Mouse (Mus musculus) urinary bladder, adult 18-20 months (tissue): ENCODE results near the gene Mia2.
"Not testable (repeated sequence)": the region's sequence is repeated elsewhere in the genome, so short reads cannot be mapped to it uniquely, and the experiment has no call there.

Source experiments
- DNase-seq, 2 experiments: peaks; one replicate each; pipeline ENCODE4 v3.0.0; 2022; ENCODE audit warnings: low spot score in 2 of 2, mixed read lengths in 2 of 2

The Mia2 gene

DNA sequence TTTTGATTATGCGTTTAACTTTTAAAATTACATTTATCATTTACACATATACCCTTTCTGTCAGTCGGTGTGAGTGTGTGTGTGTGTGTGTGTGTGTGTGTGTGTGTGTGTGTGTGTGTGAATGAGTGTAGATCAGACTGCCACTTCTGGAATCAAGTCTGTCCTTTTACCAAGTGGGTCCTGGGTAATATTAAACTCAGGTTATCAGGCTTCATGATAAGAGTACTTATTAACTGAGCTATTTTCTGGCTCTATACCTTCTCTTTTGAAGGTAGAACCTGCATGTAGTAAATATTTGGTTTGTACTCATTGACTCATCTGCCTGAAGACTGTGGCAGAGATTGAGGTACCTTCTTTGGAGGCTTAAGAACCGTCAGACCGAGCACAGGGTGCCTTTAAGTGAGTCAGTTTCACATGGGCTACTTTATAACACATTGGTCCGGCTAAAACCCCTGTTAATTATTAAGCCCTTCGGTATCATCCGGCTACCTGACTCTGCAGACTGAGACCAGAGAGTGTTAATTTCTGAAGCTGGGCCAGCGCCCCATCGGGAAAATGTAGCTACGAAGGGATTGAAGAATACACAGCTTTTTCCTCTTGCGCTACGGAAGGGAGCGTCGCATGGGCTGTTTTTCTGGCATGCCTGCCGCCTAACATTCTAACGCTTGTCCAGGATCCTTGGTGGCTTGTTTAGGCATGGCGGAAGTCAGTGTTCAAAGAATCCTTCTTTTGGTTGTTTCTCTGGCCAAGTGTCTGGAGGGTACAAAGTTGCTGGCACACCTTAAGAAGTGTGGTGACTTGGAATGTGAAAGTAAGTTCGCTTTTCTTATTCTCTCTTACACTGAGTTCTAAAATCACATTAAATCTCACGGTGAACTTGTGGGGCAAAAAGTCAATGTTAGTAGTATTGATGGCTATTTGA, at the start of gene Mia2:
Mia2 (plus strand) TSS at position 696 of the 922 bp plus-strand sequence.
- DNase-seq, result no peak

DNA sequence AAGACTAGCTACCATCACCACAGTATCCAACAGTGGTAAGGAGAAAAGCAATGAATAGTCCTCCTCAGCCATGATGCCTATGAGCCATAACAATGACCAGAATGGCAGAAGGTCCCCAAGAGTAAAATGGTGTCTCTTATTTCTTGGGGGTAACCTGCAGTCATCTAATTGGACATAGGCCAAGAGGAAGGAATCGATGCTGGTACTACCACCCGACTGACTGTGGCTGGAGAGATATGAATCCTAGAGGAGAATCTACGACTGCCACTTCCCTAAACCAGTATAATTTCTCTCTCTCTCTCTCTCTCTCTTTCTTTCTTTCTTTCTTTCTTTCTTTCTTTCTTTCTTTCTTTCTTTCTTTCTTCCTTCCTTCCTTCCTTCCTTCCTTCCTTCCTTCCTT, 43.1 kb upstream of the Mia2 start:
- DNase-seq, result no peak

DNA sequence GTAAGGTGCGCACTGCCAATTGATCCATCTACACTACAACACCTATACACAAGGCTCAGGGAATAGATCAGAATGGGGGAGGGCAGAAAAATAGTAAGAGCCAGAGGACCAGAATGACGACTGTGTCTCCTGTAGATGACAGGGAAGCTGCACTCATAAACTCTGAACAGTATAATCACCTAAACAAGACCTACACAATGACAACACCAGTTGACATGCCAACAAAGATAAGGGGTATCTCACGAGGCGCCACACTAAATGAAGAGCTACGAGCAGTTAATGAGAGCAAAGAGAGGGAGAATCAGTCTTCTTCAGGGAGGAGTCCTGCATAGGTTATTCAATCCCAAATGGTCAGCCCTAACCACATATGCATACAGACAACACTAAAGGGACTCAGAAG, 42.4 kb upstream of the Mia2 start:
- no peak for DNase-seq

DNA sequence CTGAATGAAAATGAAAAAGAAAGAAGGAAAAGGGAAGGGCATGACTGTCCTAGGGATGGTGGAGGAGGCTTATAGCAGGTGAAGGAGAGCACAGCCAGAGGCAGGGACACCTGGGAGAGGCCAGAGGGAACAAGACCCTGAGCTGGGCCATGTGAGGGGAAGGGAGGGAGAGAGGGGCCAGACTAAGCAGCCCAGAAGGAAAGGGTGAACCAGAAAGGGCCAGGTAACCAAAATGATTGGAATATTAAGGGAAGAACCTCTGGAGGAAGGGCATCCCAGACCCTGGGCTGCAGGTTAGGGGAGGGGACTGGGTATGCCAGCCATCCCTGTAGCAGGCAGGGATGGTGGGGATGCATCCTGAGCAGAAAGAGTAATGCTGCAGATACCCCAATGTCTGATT, 41.6 kb upstream of the Mia2 start:
- no peak for DNase-seq

DNA sequence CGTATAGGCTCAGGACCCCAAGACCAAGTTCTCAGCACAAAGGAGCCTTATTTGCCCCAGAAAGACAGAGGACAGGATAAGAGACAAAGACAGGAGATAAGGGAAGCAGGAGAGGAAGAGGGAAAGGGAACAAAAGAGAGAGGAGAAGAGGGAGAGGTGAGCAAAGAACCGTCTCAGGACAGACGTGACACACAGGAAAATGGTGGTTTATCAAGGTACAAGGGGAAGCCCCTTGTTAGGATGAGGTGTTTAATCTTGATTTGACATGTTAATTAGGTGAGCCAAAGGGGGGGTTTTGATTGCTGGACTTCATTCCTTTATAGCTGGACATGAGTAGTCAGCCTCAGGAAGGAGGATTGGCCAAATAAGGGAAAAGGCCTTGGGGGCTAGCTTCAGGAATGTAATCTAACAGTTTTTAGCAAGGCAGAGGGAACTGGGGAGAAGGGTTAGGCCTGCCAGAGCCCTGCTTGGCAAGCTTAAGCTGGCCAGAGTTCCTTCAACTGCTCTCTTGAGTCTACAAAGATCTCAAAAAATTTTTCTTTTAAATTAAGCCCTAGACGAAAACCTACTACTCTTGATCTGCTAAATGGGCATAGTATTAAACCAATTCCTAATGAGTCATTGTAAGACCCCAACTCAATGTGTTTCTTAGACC, 40.3 kb upstream of the Mia2 start:
- DNase-seq, result no peak

DNA sequence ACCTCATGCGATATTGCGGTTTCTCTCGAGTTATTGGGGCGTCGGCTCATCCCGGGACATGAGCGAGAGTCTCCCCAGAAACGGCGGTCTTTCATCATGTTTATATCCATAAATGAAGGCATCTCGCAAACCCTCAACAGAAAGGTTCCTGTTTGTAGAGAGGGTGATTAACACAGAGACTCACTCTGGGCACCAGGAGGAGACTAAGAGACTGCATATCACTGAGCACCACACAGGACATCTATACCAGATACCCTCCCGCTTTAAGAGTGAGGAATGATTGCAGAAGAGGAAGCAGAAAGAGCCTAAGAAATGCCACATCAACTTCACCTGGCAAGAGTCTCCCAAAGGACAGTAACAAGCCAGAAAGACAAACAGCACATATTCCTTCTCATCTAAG, 39.4 kb upstream of the Mia2 start:
- no peak for DNase-seq

DNA sequence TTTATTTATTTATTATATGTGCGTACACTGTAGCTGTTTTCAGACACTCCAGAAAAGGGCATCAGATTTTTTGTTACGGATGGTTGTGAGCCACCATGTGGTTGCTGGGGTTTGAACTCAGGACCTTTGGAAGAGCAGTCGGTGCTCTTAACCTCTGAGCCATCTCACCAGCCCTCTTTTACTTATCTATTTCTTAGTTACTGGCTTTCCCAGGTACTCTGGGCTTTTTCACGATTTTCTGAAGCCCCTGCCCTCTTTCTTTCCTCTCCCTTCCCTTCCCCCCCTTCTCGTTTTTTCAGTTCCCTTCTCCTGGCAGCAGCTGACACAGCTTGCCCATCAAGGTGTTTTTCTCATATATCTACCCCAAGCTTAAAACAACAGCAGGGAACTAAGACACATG, 37.4 kb upstream of the Mia2 start:
- not testable (repeated sequence) for DNase-seq

DNA sequence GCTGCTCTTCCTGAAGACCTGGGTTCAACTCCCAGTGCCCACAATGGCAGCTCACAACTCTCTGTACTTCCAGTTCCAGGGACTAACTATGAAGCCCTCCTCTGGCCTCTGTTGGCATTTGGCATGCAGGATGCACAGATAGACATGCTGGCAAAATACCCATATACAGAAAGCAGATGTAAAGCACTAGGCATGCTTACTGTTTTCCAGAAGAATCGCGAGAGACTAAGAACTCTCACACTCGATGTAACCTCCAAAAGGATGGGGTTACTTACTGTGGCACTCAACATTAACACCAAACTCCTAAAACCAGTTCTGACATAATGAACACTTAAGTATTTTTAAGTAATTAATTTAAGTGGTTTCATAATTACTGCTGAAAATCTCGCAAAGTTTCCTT, 35.3 kb upstream of the Mia2 start:
- DNase-seq, result no peak

DNA sequence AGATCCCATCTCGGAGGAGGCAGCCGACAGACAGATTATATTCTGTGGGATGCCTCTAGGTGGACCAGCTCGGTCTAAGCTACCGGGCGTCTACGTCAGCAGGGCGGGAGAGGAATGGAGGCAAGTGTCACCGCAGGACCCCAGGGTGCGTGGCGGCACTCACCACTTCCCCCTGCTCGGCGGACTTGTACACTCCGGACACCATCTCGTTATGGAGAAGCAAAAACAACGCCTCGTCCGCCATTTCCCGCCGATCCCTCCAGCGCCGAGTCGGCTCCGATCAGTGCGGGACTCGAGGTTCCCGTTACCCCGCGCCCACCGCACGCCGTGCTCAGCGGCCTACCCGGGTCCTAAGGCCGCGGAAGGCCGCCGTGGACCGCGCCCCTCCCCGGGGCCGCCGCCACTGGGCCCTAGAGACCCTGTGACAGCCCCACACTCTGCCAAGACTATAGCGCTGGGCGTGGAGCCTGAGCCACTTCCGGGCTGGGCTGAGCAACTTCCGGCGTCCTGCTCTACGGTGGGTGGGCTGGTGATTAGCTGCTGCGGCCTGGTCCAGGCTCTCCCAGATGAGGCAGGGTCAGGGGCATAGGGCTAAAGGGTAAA, 34.5 kb upstream of the Mia2 start, which contains the start of gene Trappc6b:
Trappc6b (minus strand) TSS at position 480 of the 603 bp plus-strand sequence.
- peak; percentile 57 to 60 for DNase-seq

DNA sequence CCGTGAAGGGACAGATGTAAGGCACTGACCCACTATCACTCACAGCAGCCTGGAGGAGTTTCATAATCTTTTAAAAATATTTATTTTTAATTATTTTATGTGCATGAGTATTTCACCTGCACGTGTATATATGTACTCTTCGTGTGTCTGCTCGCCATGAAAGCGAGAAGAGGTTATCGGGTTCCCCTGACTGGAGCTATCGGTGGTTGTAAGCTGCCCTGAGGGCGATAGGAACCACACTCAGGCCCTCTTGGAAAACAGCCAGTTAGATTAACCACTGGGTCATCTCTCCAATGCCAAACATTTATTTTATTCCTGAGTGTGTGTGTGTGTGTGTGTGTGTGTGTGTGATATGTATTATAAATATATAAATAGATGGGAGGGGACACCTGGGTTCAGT, 30.8 kb upstream of the Mia2 start:
- no peak for DNase-seq

DNA sequence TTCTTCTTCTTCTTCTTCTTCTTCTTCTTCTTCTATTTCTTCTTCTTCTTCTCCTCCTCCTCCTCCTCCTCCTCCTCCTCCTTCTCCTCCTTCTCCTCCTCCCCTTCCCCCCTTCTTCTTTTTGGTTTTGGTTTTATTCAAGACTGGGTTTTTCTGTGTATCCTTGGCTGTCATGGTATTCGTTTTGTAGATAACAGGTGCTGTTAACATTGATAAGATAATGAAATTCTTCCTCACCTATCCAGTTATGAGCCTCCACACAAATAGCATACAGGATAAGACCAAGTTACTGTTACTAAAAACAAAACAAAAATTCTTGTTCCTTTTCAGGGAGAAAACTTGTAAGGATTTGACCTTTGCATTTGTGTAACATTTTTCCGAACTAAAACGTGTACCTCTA, 29.8 kb upstream of the Mia2 start:
- DNase-seq, result no peak

DNA sequence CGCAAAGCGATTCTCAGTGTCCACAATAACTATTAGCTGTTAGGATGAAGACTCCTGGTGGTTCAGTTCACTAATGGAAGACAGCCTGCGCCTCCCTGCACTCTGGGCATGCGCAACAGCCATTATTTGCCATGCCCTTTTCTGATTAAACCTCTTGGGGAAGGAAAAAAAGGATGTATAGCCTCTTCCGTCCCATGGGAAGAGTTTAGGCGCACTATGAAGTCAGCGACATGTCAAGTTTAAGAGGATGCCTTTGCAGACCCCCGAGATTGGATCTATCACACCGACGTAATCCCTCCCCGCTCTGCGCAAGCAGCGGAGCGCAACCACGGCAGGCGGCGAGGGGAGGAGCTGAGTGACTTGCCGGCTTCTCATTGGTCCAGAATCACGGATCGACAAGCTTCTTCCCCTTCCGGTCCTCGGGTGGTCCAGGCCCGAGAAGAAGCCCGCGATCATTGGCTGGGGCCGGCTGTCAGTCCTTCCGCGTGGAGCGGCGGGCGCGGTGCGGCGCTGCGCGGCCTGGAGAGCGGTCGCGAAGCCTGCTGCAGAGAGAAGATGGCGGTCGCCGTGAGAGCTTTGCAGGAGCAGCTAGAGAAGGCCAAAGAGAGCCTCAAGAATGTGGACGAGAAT, 29.0 kb upstream of the Mia2 start, which contains the start of gene Pnn:
Pnn (plus strand) TSS at position 437 of the 630 bp plus-strand sequence.
- DNase-seq, result peak; percentile 91 to 97

DNA sequence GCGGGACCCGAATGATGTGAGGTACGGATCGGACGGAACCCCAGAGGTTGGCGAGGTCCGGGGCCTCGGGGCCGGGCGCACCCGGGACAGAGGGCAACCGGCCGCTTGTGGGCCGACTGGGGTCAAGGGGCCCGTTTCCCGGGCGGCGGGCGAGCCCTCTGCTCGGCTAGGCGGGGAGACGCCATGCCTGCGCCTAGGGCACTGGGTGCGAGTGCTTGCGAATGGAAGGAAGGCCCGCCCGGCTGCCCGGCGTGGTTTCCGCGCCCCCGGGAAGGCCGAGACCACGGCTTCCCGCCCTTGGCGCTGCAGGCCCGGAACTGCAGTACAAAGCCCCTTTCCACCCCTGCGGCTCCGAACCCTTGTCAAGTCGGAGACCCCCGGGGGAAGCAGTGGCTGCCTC, 28.5 kb upstream of the Mia2 start:
- DNase-seq, result no peak

DNA sequence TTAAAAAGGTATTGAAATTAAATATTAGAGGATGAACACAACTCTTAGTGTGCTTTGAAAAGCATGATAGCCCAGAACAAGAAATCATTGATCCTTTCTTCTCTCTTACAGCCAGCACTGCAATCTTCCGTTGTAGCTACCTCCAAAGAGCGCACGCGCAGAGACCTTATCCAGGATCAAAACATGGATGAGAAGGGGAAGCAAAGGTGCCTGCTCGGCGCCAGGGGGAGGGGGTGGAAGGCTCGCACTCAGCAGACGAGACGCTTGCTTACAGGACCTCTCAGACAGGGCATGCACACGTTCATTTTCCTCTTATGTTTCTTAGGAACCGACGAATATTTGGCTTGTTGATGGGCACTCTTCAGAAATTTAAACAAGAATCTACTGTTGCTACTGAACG, 26.8 kb upstream of the Mia2 start:
- no peak for DNase-seq

DNA sequence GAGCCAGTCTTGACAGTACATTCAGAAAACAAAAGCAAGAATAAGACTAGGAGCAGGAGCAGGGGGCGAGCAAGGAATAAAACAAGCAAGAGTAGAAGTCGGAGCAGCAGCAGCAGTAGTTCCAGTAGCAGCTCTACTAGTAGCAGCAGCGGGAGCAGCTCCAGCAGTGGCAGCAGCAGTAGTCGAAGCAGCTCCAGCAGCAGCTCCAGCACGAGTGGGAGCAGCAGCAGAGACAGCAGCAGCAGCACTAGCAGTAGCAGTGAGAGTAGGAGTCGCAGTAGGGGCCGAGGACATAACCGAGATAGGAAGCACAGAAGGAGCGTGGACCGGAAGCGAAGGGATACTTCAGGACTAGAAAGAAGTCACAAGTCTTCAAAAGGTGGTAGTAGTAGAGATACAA, 23.3 kb upstream of the Mia2 start:
- no peak for DNase-seq

DNA sequence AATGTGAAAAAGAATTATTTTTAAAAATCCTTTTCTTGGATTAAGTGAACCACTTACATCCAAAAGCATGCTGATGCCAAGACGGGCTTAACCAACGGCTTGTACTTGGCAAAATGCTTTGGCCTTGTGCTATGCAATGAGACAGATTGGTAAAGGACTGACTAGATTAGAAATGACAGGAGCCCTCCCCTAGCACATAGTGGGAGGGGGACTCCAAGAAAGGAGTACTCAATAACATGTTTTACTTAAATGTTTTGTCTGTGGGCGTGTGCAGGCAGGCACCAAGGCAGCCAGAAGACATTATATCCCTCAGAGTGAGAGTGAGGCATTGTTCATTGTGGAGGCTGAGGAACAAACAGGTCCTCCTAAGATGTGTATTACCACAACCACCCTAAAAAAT, 21.5 kb upstream of the Mia2 start:
- no peak for DNase-seq

DNA sequence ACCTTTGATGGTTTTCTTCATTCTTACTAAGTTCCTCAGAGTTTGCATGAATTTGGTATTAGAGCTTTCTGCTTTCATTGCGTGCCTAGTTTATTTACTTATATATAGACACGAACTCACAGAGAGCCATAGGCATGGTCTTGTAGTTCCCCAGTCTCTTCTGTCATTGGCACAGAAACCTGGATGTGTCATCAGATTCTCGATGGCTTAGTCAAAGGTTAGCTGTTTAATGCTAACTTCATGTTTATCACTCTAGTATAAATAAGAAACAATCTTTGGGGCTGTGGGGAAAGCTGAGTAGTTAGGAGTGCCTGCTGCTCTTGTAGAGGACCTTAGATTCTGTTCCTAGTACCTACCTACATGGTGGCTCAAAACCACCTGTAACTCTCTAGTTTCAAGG, 18.6 kb upstream of the Mia2 start:
- DNase-seq, result no peak

DNA sequence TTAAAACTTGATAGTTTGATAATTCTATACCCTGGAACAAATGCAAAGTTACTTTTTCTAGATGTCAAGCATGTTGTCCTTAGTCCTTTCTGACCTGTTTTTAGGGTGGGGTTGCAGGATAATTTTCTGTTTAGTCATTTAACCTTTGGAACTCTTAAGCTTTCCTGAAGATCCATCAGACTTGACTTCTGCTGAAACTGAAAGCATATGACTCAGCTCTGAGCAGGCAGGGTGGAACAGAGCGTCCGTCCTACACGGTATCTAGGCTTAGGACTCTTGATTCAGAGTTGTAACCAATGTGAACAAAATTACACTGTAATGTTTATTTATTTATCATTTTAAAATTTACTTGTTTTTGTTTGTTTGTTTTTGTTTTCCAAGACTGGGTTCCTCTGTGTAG, 17.7 kb upstream of the Mia2 start:
- DNase-seq, result no peak

DNA sequence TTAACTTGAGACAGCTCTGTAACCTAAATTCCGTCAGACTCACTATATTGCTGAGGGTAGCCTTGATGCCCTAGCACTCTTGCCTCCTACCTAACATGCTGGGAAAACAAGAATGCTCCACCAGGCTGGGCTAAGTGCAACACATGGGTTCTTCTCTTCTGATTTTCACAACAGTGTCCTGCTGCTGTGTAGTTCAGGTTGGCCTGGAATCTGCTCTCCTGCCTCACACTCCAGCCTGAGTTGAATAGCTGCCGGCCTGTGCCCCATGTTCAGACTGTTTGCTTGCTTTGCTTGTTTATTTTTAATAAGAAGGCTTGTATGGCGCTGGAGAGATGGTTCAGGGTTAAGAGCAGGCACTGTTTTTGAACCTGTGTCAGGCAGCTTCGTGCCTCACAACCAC, 15.1 kb upstream of the Mia2 start:
- no peak for DNase-seq

DNA sequence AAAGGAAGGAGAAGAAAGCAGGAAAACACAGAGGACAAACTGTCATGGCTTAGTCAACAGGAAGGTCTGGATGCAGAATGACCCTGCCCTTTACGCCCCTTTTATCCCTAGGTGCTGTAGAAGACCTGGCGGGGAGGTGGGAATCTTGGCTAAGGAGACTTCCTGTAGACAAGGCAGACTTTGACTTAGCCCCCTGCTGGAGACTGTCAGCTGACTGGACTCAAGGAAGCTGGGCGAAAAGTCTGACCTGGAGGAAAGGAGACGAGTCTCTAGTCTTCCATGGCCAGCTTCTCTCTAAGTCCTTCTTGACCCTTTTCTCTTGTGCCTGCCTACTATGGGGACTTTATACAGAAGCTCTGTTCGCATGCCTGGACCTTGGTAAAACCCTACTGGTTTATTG, 11.2 kb upstream of the Mia2 start:
- DNase-seq, result no peak

DNA sequence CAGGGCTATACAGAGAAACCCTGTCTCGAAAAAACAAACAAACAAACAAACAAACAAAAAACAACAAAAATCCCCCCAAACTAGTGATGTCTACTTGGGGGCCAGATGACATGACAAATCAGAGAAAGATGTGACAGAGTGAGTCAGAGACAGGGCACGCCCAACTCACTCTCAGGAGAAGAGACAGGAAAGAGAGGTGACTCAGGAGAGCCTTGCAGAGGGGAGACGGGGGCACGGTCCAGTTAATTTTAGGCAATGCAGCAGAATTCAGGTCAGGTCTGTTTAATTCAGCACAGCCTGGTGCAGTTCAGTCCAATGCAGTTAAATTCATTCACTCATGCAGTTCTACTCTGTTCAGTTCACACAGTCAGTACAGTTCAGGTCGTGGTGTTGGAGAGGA, 9.4 kb upstream of the Mia2 start:
- DNase-seq, result no peak

DNA sequence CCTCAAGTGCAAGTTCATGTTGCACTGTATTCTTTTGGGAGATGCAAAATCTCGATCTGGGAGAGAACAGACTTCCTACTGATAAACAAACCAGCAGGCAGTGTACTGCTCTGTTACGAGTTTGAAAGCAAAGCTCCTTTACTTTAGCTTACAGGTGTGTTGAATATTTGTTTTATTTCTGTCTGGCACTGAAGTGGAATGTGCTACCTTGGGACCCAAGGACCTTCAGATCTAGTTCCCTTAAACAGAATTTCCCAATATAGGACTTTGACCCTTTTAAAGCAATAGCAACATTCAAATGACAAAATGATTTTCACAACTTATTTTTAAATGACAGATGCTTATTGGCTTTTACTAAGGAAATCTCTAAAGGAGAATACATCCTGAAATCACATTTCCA, 2.1 kb upstream of the Mia2 start:
- DNase-seq, result no peak
